11 mouse cellular contexts compared by ENCODE assay signal in genomic region chr4:155095967-155096366, GRCm38 (mm10). TPM values are rescaled to one million over a fixed set of nuclear protein-coding genes. Genes with fewer than 3 reads are reported as not detected.
A peak's percentile ranks its signal among the peaks of the same experiment; 100 is the strongest.
DNase-seq lines count a peak whose midpoint lies in the region; TF ChIP-seq lines count a peak whose summit lies in the region.
"Had no signal": no experiment of that assay in that cellular context is flagged by ENCODE, and none has a peak within 500 bp of the region (broad histone marks: within the 10 kb centered on the region; RNA-seq: fewer than 3 reads in every experiment).

No protein-coding gene starts in this region.

- no peak overlapping the region for H3K4me3 ChIP-seq in heart, adult 2 months
- H3K4me3 ChIP-seq: neural tube, embryonic 12.5 days had no signal

- no peak overlapping the region for H3K9ac ChIP-seq in heart, adult 2 months (ENCODE audit: low read depth, low read length)
- H3K9ac ChIP-seq: lung, embryonic 14.5 days; neural tube, embryonic 12.5 days had no signal

- DNase-seq in heart, adult 11 months, result peak; percentile 90
- DNase-seq in heart, adult 2 months, result no peak
- peak; percentile 91 for DNase-seq in brain, adult 2 months (ENCODE audit: low read depth, low spot score)
- peak; percentile 71 to 78 for DNase-seq in cerebellum, adult 18-20 months
- DNase-seq in cerebellum, postnatal 36 days, result peak; percentile 69 to 70
- no peak for DNase-seq in left cerebral cortex, postnatal 36 days (ENCODE audit: low spot score in 2 of 2)
- no peak for DNase-seq in left cerebral cortex, postnatal 4 days

- no peaks in the 10 kb centered on the region for H3K27me3 ChIP-seq in heart, adult 2 months (ENCODE audit: control insufficient read depth, insufficient read depth, low read length)
- H3K27me3 ChIP-seq: neural tube, embryonic 12.5 days had no signal

- intact Hi-C loops in heart, adult 2 months (cut with DNase I), result loop anchor here (1.0 to 2.0 kb wide), 3 partner anchors 33 to 212 kb away; partner anchors contain the start of gene Faap20
- intact Hi-C loops in left cerebral cortex, postnatal 36 days (cut with DNase I), result loop anchor here (1.0 to 5.0 kb wide), 2 partner anchors 56 to 153 kb away; partner anchors contain the start of gene Faap20
- intact Hi-C loops in left cerebral cortex, postnatal 4 days (cut with DNase I), result loop anchor here (1.0 kb wide), 1 partner anchor 153 kb away; the partner anchor contains the start of gene Faap20

- WGBS in heart, adult 2 months, result 90% methylated on average over 8 of the region's 8 CpGs

- H3K4me1 ChIP-seq in heart, adult 2 months (ENCODE audit: control insufficient read depth, insufficient read depth, low read length), result no peaks in the 10 kb centered on the region; the same call in 1 of the 2 replicates

- H3K79me2 ChIP-seq in heart, adult 2 months (replicated peaks; ENCODE audit: control insufficient read depth, insufficient read depth, low read length), result no peaks in the 10 kb centered on the region

- no peak for TF ChIP-seq EP300 in heart, adult 2 months (IDR thresholded peaks at IDR 0.05; ENCODE audit: insufficient read depth, low read depth, low read length)

- TF ChIP-seq CTCF in heart, adult 2 months (IDR thresholded peaks at IDR 0.05), result no peak

- no peak for TF ChIP-seq POLR2A in heart, adult 2 months (IDR thresholded peaks at IDR 0.05; ENCODE audit: insufficient read depth, low read depth, low read length)

- H3K36me3 ChIP-seq in heart, adult 2 months (ENCODE audit: control insufficient read depth, insufficient read depth, low read length), result no peaks in the 10 kb centered on the region
- H3K36me3 ChIP-seq: neural tube, embryonic 12.5 days had no signal

- no peak overlapping the region for H3K27ac ChIP-seq in heart, adult 2 months
- H3K27ac ChIP-seq: neural tube, embryonic 12.5 days had no signal

RNA-seq across cellular contexts. Expression of gene Morn1, which starts 9.6 kb away (rescaled TPM):
- 1 to 10 TPM; 1.1 to 1.3 TPM for total RNA-seq in heart, adult 2 months (2021)
- 2.5 and 2.6 TPM in 2 replicates for polyA plus RNA-seq in heart, adult 2 months (2012; rRNA removed)
- 10 to 100 TPM in 1 of 2 experiments, 1 to 10 TPM in 1; 8.4 to 11.6 TPM for total RNA-seq in left cerebral cortex, postnatal 36 days (2021)
- total RNA-seq in left cerebral cortex, postnatal 4 days (2021), result 10 to 100 TPM; 11.0 to 12.9 TPM
- total RNA-seq: monocyte, adult 5-6 weeks had no signal

RNA-seq across cellular contexts. Expression of gene Rer1, which starts 9.8 kb away (rescaled TPM):
- 10 to 100 TPM; 67.6 to 74.7 TPM for total RNA-seq in heart, adult 2 months (2021)
- 54.7 and 102 TPM in 2 replicates for polyA plus RNA-seq in heart, adult 2 months (2012; rRNA removed)
- total RNA-seq in left cerebral cortex, postnatal 36 days (2021), result 10 to 100 TPM; 65.6 to 67.3 TPM
- total RNA-seq in left cerebral cortex, postnatal 4 days (2021), result 10 to 100 TPM; 65.1 to 67.9 TPM

RNA-seq across cellular contexts. Expression of gene Pex10, which starts 29.2 kb away (rescaled TPM):
- total RNA-seq in heart, adult 2 months (2021), result 10 to 100 TPM; 18.4 to 19.4 TPM
- 26.5 and 26.7 TPM in 2 replicates for polyA plus RNA-seq in heart, adult 2 months (2012; rRNA removed)
- total RNA-seq in left cerebral cortex, postnatal 36 days (2021), result 10 to 100 TPM; 17.4 to 19.5 TPM
- 10 to 100 TPM; 12.0 to 13.5 TPM for total RNA-seq in left cerebral cortex, postnatal 4 days (2021)

RNA-seq across cellular contexts. Expression of gene Plch2, which starts 39.4 kb away (rescaled TPM):
- not detected for total RNA-seq in heart, adult 2 months (2021)
- polyA plus RNA-seq in heart, adult 2 months (2012; rRNA removed), result 0.06 and 1.1 TPM in 2 replicates
- 10 to 100 TPM; 63.2 to 92.6 TPM for total RNA-seq in left cerebral cortex, postnatal 36 days (2021)
- 10 to 100 TPM; 50.9 to 56.1 TPM for total RNA-seq in left cerebral cortex, postnatal 4 days (2021)
- total RNA-seq: liver, adult 2 months; monocyte, adult 5-6 weeks had no signal

Comparison
In these comparisons a context has a peak if more than half of its experiments do, and no peak if none do; other contexts are left out.
1. DNase-seq: peak in heart, adult 11 months (single experiment), brain, adult 2 months (single experiment), cerebellum, adult 18-20 months (2 of 2) and cerebellum, postnatal 36 days (2 of 2); none in heart, adult 2 months (0 of 2), left cerebral cortex, postnatal 36 days (0 of 2) and left cerebral cortex, postnatal 4 days (single experiment).
2. RNA of gene Morn1, which starts 9.6 kb away (total RNA-seq): 11.0 to 12.9 TPM in left cerebral cortex, postnatal 4 days and 8.4 to 11.6 TPM in left cerebral cortex, postnatal 36 days; 1.1 to 1.3 TPM in heart, adult 2 months; every median in the first group is over 4 times any median in the second.